Mouse (Mus musculus) ovary, postnatal 36 days (tissue): ENCODE measurements at regions not wholly inside any gene's neighbourhood (a gene's known extent, or its start where the extent isn't known, plus 50 kb on each side); places are given as distances from the start of the nearest gene placed in this dataset.

Source experiments
- DNase-seq: peaks from one replicate; pipeline ENCODE4 v3.0.0; 2022; ENCODE audit warnings: low spot score, mixed read lengths

DNA sequence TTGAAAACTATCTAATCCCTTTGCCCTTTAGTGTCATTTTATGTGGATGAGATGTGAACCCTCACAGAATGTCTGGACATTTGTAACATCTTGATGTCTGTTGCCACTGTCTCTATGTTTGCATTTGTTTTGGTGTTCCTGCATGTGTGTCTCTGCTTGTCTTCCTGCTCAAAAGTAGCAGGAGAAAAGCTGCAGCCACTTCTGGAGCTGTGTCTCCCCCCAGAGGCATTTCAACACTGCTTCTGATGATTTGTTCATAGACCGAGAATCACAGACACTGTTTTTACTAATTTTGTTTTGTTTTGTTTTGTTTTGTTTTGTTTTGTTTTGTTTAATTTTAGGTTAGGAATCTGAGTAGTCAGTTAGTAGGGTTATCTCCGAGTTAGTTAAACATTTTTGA lies 883.8 kb downstream of the Gbe1 start:
- no peak for DNase-seq

- no peak for DNase-seq
These were observed 895.1 kb downstream of the Gbe1 start for GRCm38 (mm10) chr16:71208806-71209205.

- no peak for DNase-seq
These were observed 910.7 kb downstream of the Gbe1 start for GRCm38 (mm10) chr16:71224469-71224868.

DNA sequence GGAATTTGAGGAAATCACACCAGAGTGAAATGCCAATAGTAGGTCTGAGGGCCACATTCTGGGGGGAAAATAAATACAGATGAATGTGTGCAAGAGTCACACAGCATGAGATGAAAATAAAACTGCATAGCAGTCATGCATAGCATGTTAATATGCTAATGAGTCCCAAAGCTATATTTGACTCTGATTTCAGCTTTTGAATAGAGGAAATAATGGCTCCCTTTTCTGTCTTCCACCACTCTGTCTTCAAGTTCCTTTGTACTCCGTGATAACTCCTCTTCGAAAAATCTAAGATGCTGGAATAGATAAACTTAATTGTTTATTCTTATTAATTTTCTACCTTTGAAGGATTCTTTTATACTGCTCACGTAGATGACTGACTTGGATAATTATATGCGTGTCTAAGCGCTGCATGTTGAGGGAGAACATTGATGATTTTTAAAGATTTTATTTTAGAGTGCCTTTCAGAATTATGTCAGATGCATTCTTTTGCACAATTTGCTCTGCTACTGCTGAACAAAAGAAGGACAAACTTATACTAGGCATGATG lies 916.4 kb downstream of the Gbe1 start:
- DNase-seq, result no peak

- no peak for DNase-seq
These were observed 929.3 kb downstream of the Gbe1 start for GRCm38 (mm10) chr16:71243065-71243464.

- DNase-seq, result no peak
These were observed 929.7 kb downstream of the Gbe1 start for GRCm38 (mm10) chr16:71243480-71243879.

GRCm38 (mm10) chr16:71247516-71248139 lies 933.9 kb downstream of the Gbe1 start:
- DNase-seq, result peak; percentile 37

GRCm38 (mm10) chr16:71255740-71256139 lies 942.0 kb downstream of the Gbe1 start:
- no peak for DNase-seq

GRCm38 (mm10) chr16:71256175-71256574 lies 942.4 kb downstream of the Gbe1 start:
- no peak for DNase-seq

GRCm38 (mm10) chr16:71267191-71267590 lies 953.4 kb downstream of the Gbe1 start:
- DNase-seq, result no peak
